Mouse (Mus musculus): Measurements from ENCODE around the gene Slc22a20. TPM values are rescaled to one million over a fixed set of nuclear protein-coding genes. Genes with fewer than 3 reads are reported as not detected.
A peak's percentile ranks its signal among the peaks of the same experiment; 100 is the strongest.

Gene Slc22a20
- polyA plus RNA-seq, 1 experiment from 2014 or later, result not detected

DNA sequence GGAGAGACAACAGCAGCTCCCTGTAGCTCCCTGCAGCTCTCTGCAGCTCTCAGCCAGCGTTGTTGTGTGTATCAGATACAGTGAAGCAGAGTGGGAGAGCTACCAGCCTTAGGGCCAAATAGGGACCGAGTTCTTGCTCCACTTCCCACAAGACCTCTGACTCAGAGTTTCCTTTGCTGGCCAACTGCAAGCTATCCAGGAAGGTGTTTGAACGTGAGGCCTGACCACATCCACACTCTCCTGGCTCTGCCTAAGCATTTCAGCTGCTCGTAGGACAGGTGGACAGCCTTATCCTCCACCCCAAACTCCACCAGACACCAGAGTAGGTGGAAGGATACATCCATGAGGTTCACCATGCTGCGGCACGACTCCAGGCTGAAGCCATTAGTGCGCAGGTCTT, 6.1 kb upstream of the Slc22a20 start:
- 84% methylated on average over 7 of the region's 7 CpGs for WGBS
- no peaks in the 10 kb centered on the region for H3K9me3 ChIP-seq (ENCODE audit: control insufficient read depth, low read length)
- H3K27me3 ChIP-seq (ENCODE audit: control insufficient read depth, insufficient read depth, low read length), result no peaks in the 10 kb centered on the region
- H3K9ac ChIP-seq (replicated peaks; ENCODE audit: low read depth, low read length), result no peak overlapping the region
- no peaks in the 10 kb centered on the region for H3K36me3 ChIP-seq (ENCODE audit: control insufficient read depth, insufficient read depth, low read length)
- H3K27ac ChIP-seq (ENCODE audit: low read depth, low read length), result no peak overlapping the region
- H3K4me3 ChIP-seq (ENCODE audit: low read depth, low read length), result no peak overlapping the region
- peaks cover 6% of the 10 kb centered on the region; the same call in 1 of the 2 replicates for H3K4me1 ChIP-seq (ENCODE audit: control insufficient read depth, insufficient read depth, low read length)
- H3K4me2 ChIP-seq (ENCODE audit: low read depth, low read length), result no peak overlapping the region
- no peak for ATAC-seq (ENCODE audit: low read depth)

DNA sequence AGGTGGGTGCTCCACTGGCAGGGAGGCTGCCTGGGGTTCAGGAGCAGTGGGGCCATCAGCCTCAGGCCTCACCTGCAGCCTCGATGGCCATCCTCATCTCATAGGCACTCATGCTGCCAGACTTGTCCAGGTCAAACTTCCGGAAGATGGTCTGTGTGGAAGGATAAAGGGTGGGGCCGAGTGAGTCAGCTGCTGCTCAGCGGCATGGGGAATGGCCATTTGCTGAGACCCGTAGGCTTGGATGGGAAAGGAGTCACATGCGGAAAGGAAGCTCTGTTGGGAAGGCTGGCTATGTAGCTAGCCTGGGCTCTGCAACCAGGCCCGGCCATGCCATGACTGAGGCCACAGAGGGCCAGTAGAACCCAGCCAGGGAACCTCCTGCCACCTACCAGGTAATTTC, 5.5 kb upstream of the Slc22a20 start:
- ATAC-seq (ENCODE audit: low read depth), result no peak
- H3K27ac ChIP-seq (ENCODE audit: low read depth, low read length), result no peak overlapping the region
- H3K4me3 ChIP-seq (ENCODE audit: low read depth, low read length), result no peak overlapping the region
- H3K9me3 ChIP-seq (ENCODE audit: control insufficient read depth, low read length), result no peaks in the 10 kb centered on the region
- H3K9ac ChIP-seq (replicated peaks; ENCODE audit: low read depth, low read length), result no peak overlapping the region
- H3K27me3 ChIP-seq (ENCODE audit: control insufficient read depth, insufficient read depth, low read length), result no peaks in the 10 kb centered on the region
- no peak overlapping the region for H3K4me2 ChIP-seq (ENCODE audit: low read depth, low read length)
- 91% methylated on average over 7 of the region's 7 CpGs for WGBS
- H3K36me3 ChIP-seq (ENCODE audit: control insufficient read depth, insufficient read depth, low read length), result no peaks in the 10 kb centered on the region
- peaks cover 6% of the 10 kb centered on the region; the same call in 1 of the 2 replicates for H3K4me1 ChIP-seq (ENCODE audit: control insufficient read depth, insufficient read depth, low read length)

DNA sequence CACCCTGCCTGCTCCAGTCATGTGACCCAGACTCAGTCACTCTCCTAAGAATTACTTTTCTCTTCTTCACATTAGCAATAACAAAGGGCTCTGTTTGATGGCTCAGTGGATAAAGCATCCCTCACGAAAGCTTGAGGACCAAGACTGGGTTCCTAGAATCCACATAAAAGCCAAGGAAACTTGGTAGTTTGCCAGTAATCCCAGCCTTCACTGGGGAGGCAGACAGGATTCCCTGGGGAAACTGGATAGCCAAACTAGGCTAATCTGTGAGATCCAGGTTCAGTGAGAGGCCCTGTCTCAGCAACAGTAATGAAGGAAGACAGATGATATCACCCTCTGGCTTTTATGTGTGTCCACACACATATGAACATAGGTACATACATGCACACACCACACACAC, 5.0 kb upstream of the Slc22a20 start:
- Histone ChIP-seq H3K9me3 (ENCODE audit: control insufficient read depth, low read length) (no peaks in the 10 kb centered on the region), H3K27ac (ENCODE audit: low read depth, low read length) (no peak overlapping the region), H3K4me2 (ENCODE audit: low read depth, low read length) (no peak overlapping the region), H3K36me3 (ENCODE audit: control insufficient read depth, insufficient read depth, low read length) (no peaks in the 10 kb centered on the region), H3K27me3 (ENCODE audit: control insufficient read depth, insufficient read depth, low read length) (no peaks in the 10 kb centered on the region), H3K9ac (replicated peaks; ENCODE audit: low read depth, low read length) (no peak overlapping the region), H3K4me3 (ENCODE audit: low read depth, low read length) (no peak overlapping the region), H3K4me1 (ENCODE audit: control insufficient read depth, insufficient read depth, low read length) (peaks cover 6% of the 10 kb centered on the region; the same call in 1 of the 2 replicates)
- WGBS, result 50% methylated on average over 1 of the region's 1 CpGs
- no peak for ATAC-seq (ENCODE audit: low read depth)

DNA sequence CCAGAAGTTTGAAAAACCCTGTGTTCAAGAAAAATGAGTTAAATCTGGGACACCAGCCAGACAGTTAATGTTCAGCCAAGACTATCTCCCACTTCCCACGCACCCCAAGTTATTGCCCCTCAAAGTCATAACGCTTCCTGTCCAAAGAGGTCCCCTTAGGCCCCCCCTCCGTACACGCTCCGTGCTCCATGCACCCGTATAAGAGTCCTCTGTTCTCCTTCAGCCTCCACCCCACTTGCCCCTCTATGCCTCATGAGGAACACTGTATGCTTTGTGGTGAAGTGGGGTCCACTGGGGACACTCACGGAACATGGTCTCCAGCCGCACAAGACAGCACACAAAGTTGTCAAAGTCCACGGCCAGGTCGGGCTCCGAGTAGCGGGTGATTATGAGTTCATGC, 4.1 kb upstream of the Slc22a20 start:
- Histone ChIP-seq H3K4me1 (ENCODE audit: control insufficient read depth, insufficient read depth, low read length) (peaks cover 6% of the 10 kb centered on the region; the same call in 1 of the 2 replicates), H3K27ac (ENCODE audit: low read depth, low read length) (no peak overlapping the region), H3K9ac (replicated peaks; ENCODE audit: low read depth, low read length) (no peak overlapping the region), H3K4me3 (ENCODE audit: low read depth, low read length) (no peak overlapping the region), H3K9me3 (ENCODE audit: control insufficient read depth, low read length) (no peaks in the 10 kb centered on the region), H3K4me2 (ENCODE audit: low read depth, low read length) (no peak overlapping the region), H3K36me3 (ENCODE audit: control insufficient read depth, insufficient read depth, low read length) (no peaks in the 10 kb centered on the region), H3K27me3 (ENCODE audit: control insufficient read depth, insufficient read depth, low read length) (no peaks in the 10 kb centered on the region)
- no peak for ATAC-seq (ENCODE audit: low read depth)
- WGBS, result 93% methylated on average over 12 of the region's 12 CpGs

DNA sequence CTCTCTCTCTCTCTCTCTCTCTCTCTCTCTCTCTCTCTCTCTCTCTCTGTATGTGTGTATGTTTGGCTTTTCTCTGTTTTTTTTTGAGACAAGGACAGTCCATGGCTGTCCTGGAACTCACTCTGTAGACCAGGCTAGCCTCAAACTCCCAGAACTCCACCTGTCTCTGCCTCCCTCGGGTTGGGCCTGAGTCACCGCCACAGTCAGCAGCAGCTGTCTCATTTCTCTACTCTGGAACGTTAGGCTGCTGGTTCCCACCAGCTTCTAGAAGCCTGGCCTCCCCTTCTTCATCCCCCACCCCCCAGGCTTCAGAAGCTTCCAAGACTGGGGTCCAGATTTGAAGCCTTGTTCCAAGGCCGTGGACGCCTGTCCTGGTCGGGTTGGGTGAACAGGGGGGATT, 3.6 kb upstream of the Slc22a20 start:
- no peaks in the 10 kb centered on the region for H3K27me3 ChIP-seq (ENCODE audit: control insufficient read depth, insufficient read depth, low read length)
- no peak overlapping the region for H3K4me3 ChIP-seq (ENCODE audit: low read depth, low read length)
- H3K36me3 ChIP-seq (ENCODE audit: control insufficient read depth, insufficient read depth, low read length), result no peaks in the 10 kb centered on the region
- H3K4me2 ChIP-seq (ENCODE audit: low read depth, low read length), result no peak overlapping the region
- WGBS, result 77% methylated on average over 6 of the region's 6 CpGs
- H3K27ac ChIP-seq (ENCODE audit: low read depth, low read length), result peak overlapping the region; percentile 74
- no peaks in the 10 kb centered on the region for H3K9me3 ChIP-seq (ENCODE audit: control insufficient read depth, low read length)
- peaks cover 6% of the 10 kb centered on the region; the same call in 1 of the 2 replicates for H3K4me1 ChIP-seq (ENCODE audit: control insufficient read depth, insufficient read depth, low read length)
- ATAC-seq (ENCODE audit: low read depth), result no peak
- no peak overlapping the region for H3K9ac ChIP-seq (replicated peaks; ENCODE audit: low read depth, low read length)

- peak; percentile 86 for ATAC-seq (ENCODE audit: low read depth)
- H3K27me3 ChIP-seq (ENCODE audit: control insufficient read depth, insufficient read depth, low read length), result no peaks in the 10 kb centered on the region
- H3K9me3 ChIP-seq (ENCODE audit: control insufficient read depth, low read length), result no peaks in the 10 kb centered on the region
- 10% methylated on average over 13 of the region's 13 CpGs for WGBS
- peak overlapping the region; percentile 6; the same call in 1 of the 2 replicates for H3K4me2 ChIP-seq (ENCODE audit: low read depth, low read length)
- peak overlapping the region; percentile 47; the same call in 1 of the 2 replicates for H3K9ac ChIP-seq (replicated peaks; ENCODE audit: low read depth, low read length)
- no peaks in the 10 kb centered on the region for H3K36me3 ChIP-seq (ENCODE audit: control insufficient read depth, insufficient read depth, low read length)
- peak overlapping the region; percentile 74 for H3K27ac ChIP-seq (ENCODE audit: low read depth, low read length)
- H3K4me1 ChIP-seq (ENCODE audit: control insufficient read depth, insufficient read depth, low read length), result peaks cover 6% of the 10 kb centered on the region; the same call in 1 of the 2 replicates
- no peak overlapping the region for H3K4me3 ChIP-seq (ENCODE audit: low read depth, low read length)
These were observed 3.0 kb upstream of the Slc22a20 start for GRCm38 (mm10) chr19:5988815-5989452.

- 79% methylated on average over 5 of the region's 5 CpGs for WGBS
- no peak overlapping the region for H3K27ac ChIP-seq (ENCODE audit: low read depth, low read length)
- H3K9me3 ChIP-seq (ENCODE audit: control insufficient read depth, low read length), result no peaks in the 10 kb centered on the region
- H3K4me2 ChIP-seq (ENCODE audit: low read depth, low read length), result no peak overlapping the region
- no peak for ATAC-seq (ENCODE audit: low read depth)
- peaks cover 6% of the 10 kb centered on the region; the same call in 1 of the 2 replicates for H3K4me1 ChIP-seq (ENCODE audit: control insufficient read depth, insufficient read depth, low read length)
- no peaks in the 10 kb centered on the region for H3K27me3 ChIP-seq (ENCODE audit: control insufficient read depth, insufficient read depth, low read length)
- H3K9ac ChIP-seq (replicated peaks; ENCODE audit: low read depth, low read length), result no peak overlapping the region
- H3K36me3 ChIP-seq (ENCODE audit: control insufficient read depth, insufficient read depth, low read length), result no peaks in the 10 kb centered on the region
- H3K4me3 ChIP-seq (ENCODE audit: low read depth, low read length), result no peak overlapping the region
These were observed 2.3 kb upstream of the Slc22a20 start for GRCm38 (mm10) chr19:5988027-5988814.

DNA sequence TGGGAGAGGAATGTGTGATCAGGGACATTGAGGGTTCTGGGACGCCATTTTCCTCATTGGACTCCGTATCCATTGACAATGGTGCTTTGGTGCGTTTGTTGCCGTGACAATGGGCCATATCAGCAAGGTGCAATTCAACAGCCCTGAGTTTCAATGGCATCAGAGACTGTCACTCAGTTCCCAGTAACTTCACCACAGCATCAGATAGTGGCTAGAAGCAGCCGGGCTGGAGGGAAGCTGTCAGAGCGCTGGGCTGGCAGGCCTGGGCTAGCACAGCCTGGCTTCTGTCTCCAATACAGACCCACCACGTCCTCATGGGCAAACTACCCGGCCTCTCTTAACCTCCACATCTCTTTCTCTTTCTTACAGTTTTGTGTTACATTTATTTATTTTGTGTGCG, 5.5 kb downstream of the Slc22a20 start:
- no peaks in the 10 kb centered on the region for H3K9me3 ChIP-seq (ENCODE audit: control insufficient read depth, low read length)
- no peak overlapping the region for H3K27ac ChIP-seq (ENCODE audit: low read depth, low read length)
- H3K9ac ChIP-seq (replicated peaks; ENCODE audit: low read depth, low read length), result no peak overlapping the region
- H3K4me2 ChIP-seq (ENCODE audit: low read depth, low read length), result no peak overlapping the region
- H3K36me3 ChIP-seq (ENCODE audit: control insufficient read depth, insufficient read depth, low read length), result no peaks in the 10 kb centered on the region
- no peaks in the 10 kb centered on the region for H3K4me1 ChIP-seq (ENCODE audit: control insufficient read depth, insufficient read depth, low read length)
- no peak overlapping the region for H3K4me3 ChIP-seq (ENCODE audit: low read depth, low read length)
- no peaks in the 10 kb centered on the region for H3K27me3 ChIP-seq (ENCODE audit: control insufficient read depth, insufficient read depth, low read length)
- WGBS, result 81% methylated on average over 9 of the region's 9 CpGs
- ATAC-seq (ENCODE audit: low read depth), result no peak

- no peaks in the 10 kb centered on the region for H3K9me3 ChIP-seq (ENCODE audit: control insufficient read depth, low read length)
- H3K27me3 ChIP-seq (ENCODE audit: control insufficient read depth, insufficient read depth, low read length), result no peaks in the 10 kb centered on the region
- no peak overlapping the region for H3K27ac ChIP-seq (ENCODE audit: low read depth, low read length)
- H3K4me2 ChIP-seq (ENCODE audit: low read depth, low read length), result no peak overlapping the region
- H3K4me1 ChIP-seq (ENCODE audit: control insufficient read depth, insufficient read depth, low read length), result no peaks in the 10 kb centered on the region
- ATAC-seq (ENCODE audit: low read depth), result no peak
- no peaks in the 10 kb centered on the region for H3K36me3 ChIP-seq (ENCODE audit: control insufficient read depth, insufficient read depth, low read length)
- no peak overlapping the region for H3K9ac ChIP-seq (replicated peaks; ENCODE audit: low read depth, low read length)
- H3K4me3 ChIP-seq (ENCODE audit: low read depth, low read length), result no peak overlapping the region
- WGBS, result 82% methylated on average over 3 of the region's 3 CpGs
These were observed 8.2 kb downstream of the Slc22a20 start for GRCm38 (mm10) chr19:5977717-5978116.

Measured in neural tube, embryonic 14.5 days (tissue).